Mouse (Mus musculus) granulocyte monocyte progenitor cell, adult 5-6 weeks (primary cell): ENCODE data around the gene Pepd. TPM values are rescaled to one million over a fixed set of nuclear protein-coding genes. Genes with fewer than 3 reads are reported as not detected.

ENCODE experiments used
- ATAC-seq: replicated peaks from 2 replicates; pipeline ENCODE4 v1.8.0; 2016; ENCODE audit warnings: mild to moderate bottlenecking, moderate TSS enrichment, inconsistent platforms; ENCODE audit not compliant: poor library complexity, severe bottlenecking
- total RNA-seq, 2 experiments: library from RNA; stranded (forward) in 1 of 2; stranded (reverse) in 1 of 2; fragments of 200-712, 200-1000 nt in 1 of 2; fragments of >200 nt in 1 of 2; fragmentation: Nextera tagmentation in 1 of 2; gene quantifications; 2 replicates each; pipeline ENCODE4 v1.2.3; 2014 to 2017

Gene Pepd
- total RNA-seq, 2 experiments from 2014 or later: 33.0 to 36.1 TPM

DNA sequence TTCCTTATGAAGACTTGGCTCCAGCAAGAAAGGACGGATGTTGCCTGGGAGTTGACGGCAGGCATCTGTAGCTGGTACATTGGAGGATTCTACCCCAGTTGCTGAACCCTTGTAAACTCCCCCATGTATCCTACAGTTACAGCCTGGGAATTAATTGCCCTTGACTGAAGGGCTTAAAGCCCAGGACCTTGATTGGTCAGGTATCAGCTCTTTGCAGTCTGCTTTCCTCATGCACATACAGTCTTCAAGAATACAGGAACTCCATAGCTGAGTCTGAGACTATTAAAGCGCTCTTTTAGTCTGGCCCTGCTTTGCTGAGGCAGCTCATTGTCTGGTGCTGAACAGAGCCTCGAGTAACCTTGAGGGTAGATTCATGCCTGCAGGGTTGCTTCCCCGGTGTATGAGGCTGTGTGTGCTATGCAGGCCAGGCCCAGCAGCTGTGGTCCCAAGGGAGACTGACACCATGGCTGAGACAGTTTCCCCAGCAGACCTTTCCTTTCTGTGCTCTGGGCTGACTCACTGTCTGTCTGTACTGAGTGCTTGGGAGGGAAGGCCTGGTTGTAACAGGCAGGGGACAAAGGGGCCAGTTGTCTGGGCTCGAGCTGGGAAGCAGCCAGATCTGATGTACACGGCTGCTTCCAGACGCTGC, 17.6 kb downstream of the Pepd start:
- ATAC-seq: no peak

DNA sequence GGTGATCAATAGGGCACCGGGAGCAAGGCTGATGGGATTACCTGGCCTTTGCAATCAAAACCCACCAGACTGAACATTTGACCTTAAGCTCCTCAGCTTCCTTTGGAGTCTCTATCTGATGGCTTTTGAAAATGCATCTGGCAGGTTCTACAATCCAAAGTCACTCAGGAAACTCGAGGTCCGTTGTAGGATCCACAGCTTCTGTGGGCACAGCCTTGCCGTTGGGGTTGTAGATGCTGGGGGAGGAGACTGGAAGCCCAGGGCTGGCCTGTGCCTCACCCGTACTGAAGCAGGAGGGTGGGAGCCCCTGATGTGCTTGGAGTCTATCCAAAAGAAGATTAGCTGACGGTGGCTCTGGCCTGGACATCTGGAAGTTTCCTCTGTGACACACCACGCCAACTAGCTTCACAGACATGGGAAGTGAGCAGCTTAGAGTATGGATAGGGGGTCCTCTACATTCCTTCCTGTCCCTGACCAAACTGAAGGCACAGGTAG, 18.1 kb downstream of the Pepd start:
- no peak for ATAC-seq

DNA sequence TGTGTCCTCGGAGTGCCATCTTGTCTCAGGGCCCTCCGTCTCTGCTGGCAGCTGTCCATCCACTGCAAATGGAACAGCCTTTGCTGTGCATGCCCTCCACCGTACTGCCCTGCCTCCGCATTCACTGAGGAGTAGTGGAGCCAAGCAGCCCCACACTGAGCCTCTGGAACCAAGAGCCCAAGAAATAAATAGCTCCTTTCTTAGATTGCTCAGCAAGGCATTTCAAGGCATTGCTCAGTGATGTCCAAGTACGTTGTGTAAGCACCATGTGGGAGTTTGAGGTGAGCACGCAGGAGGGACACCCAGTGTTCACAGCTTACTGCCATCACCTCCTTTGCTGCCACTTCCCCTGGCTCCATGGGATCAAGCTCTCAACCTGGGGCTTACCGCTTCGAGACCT, 20.5 kb downstream of the Pepd start:
- ATAC-seq: no peak

DNA sequence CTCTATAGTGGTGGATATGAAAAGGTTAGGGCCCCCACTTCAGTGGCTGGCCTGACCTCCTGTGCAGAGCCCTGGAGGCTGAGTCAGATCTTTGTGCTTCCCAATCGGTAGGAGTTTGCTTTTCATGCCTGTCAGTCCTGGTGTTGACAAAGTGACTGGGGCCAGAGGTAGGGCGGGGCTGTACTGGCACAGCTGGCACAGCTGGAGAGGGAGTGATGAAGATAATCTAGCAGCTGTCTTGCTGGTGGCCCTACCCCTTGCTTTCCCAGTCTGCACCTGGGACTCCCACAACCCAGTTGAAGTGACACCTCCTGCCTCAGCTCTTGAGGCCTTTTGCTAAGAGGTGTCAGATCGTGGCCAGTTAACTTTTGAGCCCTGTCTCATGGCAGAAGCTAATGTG, 21.0 kb downstream of the Pepd start:
- ATAC-seq: no peak

DNA sequence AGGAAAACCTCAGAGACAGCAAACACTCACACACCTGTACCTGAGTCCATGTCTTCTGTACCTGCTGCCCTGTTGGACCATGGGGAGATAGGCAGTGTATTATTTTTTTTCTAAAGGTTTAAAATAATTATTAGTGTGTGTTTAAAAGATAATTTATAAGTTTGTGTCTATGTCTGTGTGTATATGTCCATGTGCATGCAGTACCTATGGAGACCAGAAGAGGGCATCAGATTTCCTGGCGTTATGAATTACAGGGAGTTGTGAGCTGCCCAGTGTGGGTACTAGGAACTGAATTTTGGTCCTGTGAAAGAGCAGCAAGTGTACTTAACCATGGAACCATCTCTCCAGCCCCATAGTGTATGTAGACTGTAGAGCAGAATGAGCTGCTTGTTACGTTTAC, 24.2 kb downstream of the Pepd start:
- no peak for ATAC-seq

DNA sequence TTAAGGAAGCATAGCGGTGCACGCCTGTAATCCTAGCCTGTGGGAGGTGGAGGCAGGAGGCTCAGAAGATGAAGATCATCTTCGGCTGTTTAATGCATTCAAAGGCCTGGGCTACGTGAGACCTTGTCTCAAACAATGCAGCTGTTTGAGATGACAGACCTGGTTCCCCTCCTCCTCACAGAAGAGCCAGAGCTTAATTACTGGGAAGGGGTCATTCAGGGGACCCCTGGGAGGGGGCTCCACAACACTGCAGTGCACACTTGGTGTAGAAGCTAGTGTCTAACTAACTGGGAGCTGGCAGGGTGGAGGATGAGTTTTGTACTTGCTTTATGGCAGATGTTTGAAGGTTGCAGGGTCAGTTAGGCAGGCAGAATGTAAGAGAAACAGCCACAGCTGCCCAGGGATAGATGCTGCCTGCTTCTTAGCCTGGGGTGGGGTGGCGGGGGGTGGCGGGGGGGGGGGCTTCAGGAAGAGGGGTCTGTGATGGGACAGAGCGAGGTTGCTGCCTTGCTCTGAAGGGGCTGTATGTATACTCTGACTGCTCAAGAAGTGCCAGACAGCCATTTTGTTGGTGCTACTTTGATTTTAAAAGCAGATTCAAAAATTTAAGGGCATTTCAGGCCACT, 26.6 kb downstream of the Pepd start:
- ATAC-seq: no peak

DNA sequence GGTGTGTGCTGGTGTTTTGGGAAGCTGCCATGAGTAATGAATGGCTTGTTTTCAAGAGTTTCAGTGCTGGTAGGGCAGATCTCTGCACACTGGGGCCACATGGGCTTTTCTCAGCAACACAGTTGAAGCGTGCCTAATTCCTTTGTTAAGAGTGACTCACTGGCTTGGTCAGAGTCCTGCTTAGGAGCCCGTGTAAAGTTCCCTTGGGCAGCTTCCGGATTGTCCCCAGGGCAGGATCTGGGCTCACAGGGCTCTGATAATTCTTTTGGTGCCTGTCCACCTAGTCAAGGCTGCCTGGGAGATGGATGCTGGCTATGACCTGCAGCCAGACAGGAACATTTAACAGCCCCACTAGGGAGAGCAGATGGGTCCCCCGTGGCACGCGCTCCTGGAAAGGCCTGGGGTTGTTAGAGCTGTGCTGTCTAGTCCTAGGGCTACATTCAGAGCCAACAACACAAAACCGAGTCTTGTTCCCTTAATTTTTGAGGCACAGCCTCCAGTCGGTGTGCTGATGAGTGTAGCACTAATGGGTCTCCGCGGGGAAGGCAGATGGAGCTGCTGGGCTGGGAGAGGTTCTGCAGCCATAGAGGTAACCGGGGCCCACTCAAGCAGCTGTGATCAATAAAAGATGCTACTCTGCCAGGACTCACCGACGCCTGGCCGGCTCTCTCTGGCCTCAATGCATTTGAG, 27.2 kb downstream of the Pepd start:
- no peak for ATAC-seq

DNA sequence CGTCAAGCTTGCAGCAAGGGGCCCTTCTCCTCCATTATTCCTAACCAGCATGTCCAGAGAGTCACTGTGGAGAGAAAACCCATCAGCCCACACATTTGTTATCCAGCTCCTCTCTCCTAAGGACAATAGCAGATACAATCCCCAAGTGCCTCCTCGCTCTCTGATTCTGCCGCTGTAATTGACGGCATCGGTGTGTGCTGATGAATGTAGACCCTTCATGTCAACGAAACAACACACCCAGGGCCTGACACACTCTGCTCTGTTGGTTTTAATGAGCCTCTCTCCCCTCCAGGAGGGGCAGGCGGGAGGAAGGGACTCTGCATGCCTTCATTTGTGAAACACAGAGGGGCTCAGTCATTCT, 27.8 kb downstream of the Pepd start:
- no peak for ATAC-seq

DNA sequence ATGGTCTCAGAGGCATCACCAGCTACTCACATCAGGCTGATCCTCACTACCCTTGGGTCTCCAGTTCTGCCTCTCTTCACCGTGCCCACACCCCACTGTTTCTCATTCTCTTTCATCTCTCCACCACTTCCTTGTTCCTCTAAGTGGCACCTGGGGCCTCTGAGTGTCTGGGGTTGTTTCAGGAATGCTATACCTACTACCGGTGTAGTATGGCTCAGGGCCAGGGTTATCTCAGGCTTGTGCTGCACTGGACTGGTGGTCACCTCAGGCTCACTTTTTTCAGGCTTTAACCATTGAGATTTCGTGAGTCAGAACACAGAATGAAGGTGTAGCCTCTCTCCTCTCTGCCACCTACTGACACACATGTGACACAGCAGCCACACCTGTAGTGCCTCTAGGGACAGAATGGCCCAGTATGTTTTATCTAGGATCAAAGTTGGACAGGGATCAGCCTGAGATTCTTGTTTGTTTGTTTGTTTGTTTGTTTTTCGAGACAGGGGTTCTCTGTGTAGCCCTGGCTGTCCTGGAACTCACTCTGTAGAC, 31.5 kb downstream of the Pepd start:
- no peak for ATAC-seq

DNA sequence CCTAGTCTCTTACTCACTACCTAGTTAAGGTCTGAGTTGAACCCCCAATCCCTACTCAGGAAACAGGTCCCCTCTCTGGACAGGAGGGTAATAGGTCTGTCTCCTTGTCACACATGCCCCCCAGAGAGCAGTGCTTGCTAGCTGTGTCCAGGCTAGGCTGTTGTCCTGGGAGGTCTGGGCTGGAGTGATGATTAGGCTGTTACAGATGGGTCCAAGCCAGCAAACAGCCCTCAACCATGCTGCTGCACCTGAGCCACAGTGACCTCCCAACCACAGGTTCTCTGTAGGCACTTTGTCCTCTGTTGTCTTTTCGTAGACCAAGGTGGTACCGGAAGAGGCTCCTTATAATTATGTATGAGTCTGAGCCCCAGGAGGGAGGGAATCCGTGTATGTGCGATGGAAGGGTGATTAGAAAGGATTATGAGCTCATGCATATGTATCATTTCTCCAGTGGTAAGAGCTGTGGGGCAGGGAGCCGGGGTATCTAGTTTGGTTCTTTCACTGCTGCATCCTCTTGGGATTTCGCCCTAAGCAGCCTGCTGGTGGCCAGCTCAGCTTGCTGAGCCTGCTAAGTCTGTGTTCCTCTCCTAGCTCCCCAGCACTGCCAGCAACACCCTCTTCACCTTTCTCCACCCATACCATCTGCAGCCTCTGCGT, 34.2 kb downstream of the Pepd start:
- no peak for ATAC-seq

DNA sequence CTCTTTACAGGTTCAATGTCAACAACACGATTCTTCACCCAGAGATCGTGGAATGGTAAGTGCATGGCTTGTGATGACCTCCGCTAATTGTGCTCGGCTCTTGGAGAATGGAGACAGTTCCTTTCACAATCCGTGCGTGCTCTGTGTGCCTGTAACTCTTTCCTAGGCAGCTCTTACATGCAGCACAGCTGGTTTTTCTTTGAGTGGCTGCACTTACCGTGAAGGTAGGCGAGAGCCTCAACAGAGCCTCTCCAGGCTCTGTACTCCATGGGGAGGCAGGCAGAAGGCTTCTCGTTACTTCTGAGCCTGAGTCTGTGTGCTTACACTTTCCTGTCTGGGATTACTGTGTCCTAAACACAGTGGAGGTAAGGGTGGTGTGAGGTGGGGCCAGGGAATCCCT, 42.4 kb downstream of the Pepd start:
- no peak for ATAC-seq

DNA sequence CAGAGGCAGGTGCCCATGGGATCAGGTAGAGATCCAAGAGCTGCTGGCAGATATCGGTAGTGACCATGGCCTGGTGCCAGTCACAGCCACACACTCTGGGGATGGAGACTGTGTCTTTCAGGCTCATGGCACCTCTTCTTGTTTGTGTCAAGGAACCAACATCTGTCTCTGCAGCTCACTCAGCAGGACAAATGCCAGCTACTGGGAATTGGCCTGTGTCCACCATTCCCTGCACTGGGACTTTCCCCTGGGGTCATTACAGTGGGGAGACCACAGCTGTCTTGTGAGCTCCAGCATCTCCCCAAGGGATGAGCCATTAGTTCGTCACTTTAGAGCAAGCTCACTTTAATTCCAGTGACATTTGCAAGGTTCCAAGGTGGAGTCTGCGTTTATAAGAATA, 43.1 kb downstream of the Pepd start:
- no peak for ATAC-seq

DNA sequence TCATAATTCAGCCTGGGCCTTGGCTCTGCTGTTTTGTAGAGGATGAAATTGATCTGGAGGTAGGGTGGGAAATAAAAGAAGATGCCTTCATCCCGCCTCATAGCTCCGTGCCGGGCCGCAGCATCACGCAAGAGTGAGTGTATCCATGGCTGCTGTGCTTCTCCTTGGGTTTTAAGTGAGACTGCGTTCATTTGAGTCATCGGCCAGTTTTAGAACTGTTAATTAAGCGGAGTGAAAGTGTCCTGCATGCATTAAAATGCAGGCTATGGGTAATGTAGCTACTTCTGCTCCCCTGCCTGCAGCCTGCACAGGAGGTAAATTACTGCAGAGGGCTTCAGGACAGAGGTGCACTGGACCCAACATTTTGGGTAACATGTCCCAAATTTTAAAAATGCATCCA, 45.0 kb downstream of the Pepd start:
- no peak for ATAC-seq

DNA sequence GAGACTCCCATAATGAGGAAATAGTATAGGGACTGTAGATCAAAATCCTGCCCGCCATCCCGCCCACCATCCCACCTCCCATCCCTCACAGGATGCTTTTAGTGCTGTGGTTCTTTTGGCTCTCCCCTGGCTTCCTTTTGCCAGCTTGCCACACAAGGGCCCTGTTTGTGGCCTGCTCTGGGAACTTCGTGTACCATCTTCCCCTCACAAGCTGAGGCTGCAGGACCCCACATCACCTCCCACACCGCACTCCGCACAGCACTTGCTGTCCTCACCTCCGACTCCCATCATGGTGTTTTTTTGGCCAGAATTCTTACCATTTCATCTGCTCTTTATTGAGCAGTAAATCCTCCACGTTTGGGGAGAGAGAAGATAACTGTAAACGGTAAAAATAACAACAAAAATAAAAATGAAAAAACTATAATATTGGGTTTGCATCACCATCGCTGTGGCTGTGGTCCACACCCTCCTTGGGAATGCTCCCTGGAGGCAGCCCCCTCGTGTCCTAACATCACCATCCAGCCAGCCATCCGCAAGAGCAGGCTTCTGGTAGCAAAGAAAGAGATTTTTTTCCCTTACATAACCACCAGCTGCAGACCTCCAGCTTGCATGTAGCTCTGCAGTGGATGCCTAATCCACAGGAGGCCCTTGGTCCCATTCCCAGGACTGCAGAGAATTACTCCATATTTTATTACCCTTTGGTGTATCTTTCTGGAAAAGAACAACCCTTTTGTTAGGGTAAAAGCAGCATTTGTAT, 51.9 kb downstream of the Pepd start:
- ATAC-seq: no peak

DNA sequence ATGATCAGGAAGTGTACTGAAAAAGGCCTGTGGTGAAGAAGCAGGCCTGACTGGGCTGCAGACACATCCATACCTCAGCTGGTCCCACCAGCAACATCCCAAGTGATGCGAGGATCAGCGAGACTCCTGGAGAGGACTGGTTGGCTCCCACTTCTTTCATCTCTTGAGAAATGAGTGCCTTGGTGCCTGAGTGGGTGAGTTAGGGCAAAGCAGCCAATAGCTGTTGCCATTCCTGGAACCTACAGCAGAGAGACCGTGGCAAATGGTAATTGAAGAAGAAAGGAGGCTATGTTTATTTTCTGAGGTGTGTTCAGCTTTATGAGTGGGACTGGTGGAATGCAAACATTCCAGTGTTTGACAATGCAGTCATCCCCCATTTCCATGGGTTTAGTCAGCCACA, 55.2 kb downstream of the Pepd start:
- ATAC-seq: no peak

DNA sequence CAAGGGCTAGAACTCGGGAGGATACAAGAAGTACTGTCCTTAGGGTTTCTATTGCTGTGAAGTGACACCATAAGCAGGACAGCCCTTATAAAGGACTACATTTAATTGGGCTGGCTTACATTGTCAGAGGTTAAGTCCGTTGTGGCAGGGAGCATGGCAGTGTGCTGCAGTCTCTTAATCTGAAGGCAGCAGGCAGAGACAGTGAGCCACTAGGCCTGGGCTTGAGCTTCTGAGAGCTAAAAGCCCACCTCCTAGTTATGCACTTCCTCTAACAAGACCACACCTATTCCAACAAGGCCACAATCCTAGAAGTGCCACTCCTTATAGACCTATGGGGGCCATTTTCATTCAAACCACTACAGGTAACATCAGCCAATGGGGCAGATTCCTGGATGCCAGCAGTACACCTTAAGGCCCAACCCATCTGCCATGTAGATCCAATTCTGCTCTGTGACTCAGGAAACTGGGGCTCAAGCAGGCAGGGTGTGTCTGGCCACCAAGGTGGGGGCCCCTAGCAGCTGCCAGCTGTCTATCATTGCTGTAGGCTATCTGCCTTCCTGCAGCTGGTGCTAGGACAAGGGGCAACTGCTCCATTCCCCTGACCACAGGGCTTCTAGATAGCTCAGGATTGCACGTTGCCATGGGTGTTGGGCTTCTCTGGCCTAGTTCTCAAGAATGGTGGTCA, 56.7 kb downstream of the Pepd start:
- no peak for ATAC-seq

DNA sequence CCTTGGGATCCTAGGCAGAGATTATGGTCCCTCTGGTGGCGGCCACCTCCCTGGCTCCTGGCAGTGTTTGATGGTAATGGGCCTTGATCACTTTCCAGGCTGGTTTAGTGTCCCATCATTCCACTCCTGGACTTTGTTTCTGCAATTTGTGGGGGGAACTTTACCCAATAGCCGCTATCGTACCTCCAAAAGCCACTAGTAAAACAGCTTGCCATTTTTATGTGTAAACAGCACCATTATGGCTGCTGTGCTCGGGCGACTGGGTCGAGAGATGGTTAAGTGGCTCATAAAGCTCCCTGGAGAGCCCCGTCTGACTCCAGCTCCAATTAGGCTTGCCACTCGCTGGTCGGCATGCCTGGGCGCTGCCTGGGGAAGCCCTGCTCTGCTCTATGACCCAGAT, 59.6 kb downstream of the Pepd start:
- no peak for ATAC-seq

DNA sequence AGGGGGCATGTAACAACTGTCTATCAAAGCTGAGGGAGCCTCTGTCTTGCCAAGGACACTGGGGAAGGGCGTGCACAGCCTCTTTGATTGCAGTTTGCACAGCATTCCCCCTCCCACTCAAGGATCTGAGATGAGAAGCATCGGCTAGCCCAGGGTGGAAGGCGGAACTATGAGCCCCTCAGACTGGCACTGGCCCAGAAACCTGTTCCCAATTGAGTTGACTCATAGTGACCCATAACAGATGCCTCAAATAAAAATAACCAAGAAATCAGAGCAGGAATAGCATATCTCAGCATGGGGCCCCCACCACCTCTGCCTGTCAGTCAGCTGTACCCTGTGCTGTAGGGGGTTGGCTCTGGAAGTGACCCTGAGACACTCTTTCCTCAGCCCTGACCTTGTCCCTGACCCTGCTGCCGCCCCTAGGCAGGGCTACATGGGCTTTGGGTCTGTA, 60.8 kb downstream of the Pepd start:
- no peak for ATAC-seq

DNA sequence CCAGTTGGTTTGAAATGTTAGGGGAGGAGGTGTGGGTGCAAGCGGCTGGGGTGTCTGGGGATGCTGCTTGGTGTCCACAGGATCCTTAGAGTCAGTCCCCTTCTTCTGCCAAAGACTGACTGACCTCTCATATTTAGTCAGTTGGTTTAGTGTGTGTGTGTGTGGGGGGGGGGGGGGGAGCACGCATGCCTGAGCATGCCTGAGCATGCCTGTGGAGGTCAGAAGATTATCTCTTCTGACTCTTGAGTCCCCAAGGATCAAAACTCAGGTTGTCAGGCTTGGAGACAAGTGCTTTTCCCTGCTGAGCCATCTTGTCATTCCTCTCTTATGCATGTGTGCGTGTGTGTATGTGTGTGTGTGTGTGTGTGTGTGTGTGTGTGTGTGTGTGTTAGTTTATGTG, 61.7 kb downstream of the Pepd start:
- no peak for ATAC-seq

DNA sequence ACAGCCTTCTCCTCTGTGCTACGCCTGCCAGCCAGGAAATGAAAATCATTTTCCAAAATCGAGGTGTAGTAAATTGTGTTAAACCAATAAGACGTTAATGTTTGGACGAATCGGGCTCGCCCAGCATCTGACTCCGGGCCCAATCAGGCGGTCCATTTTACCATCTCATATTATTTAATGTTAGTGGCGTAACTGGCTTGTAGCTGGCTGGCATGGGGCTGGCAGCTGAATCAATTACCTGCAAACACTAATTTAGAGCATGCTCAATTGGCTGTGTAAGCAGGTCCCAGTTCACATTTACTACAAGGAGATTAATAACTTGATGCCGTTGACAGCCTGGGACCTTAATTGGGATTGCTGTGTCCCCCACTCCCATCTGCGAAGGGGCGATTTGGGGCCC, 63.7 kb downstream of the Pepd start:
- ATAC-seq: no peak
